Comparison of ENCODE assay signal across 32 mouse cellular contexts in the genomic region with DNA sequence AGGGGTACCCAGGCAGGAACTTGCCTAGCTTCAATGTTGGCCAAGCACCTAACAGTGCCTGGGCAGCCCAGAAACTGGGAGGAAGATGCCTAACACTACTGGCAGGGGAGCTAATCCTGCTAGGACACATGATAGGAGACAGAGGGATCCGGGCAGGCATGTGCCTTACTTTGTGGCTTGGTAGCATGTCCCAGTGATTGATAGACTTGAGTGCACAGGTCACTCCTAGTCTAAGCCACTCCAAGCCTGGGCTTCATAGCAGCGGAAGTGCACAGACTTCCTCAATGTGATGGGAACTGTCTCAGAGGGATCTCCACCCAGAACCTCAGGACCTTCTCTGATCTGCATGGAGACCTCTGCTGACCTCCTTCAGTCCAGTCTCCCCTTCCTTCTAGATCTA. TPM values are rescaled to one million over a fixed set of nuclear protein-coding genes. Genes with fewer than 3 reads are reported as not detected.
DNase-seq lines count a peak whose midpoint lies in the region; ATAC-seq and TF ChIP-seq lines count a peak whose summit lies in the region.
"Had no signal": no experiment of that assay in that cellular context is flagged by ENCODE, and none has a peak within 500 bp of the region (broad histone marks: within the 10 kb centered on the region; RNA-seq: fewer than 3 reads in every experiment).

No protein-coding gene starts in this region.

- peak; percentile 29 for DNase-seq in adrenal gland, adult 2 months
- DNase-seq in adrenal gland, postnatal 4 days (ENCODE audit: low spot score in 2 of 2), result no peak
- DNase-seq in heart, adult 11 months, result peak; percentile 86
- DNase-seq in heart, adult 9 months (ENCODE audit: low spot score in 2 of 2), result no peak
- DNase-seq in kidney, postnatal 10 days, result peak; percentile 55
- no peak for DNase-seq in stomach, postnatal 0 days (ENCODE audit: low spot score)
- DNase-seq in layer of hippocampus, adult 18-20 months (ENCODE audit: low spot score in 2 of 2), result no peak
- DNase-seq: adrenal gland, adult 8-10 months; cerebellum, adult 11 months; cerebellum, adult 9-11 months; gastrocnemius, postnatal 10 days; heart, postnatal 36 days; lung, postnatal 36 days; right cerebral cortex, postnatal 4 days; thymus, adult 2 months; thymus, postnatal 4 days had no signal

- H3K4me3 ChIP-seq in stomach, postnatal 0 days (ENCODE audit: low read depth, low read length), result no peak overlapping the region
- no peak overlapping the region for H3K4me3 ChIP-seq in intestine, embryonic 15.5 days (replicated peaks)
- H3K4me3 ChIP-seq: embryonic facial prominence, embryonic 13.5 days; forebrain, embryonic 10.5 days; hindbrain, embryonic 12.5 days; layer of hippocampus, adult 2 months; left cerebral cortex, adult 2 months; limb, embryonic 12.5 days; lung, embryonic 15.5 days; midbrain, embryonic 12.5 days; neural tube, embryonic 13.5 days had no signal

- no peak for TF ChIP-seq EP300 in stomach, postnatal 0 days (optimal IDR thresholded peaks at IDR 0.05)

- no peaks in the 10 kb centered on the region for H3K36me3 ChIP-seq in stomach, postnatal 0 days (ENCODE audit: control insufficient read depth, insufficient read depth, low read length)
- H3K36me3 ChIP-seq in intestine, embryonic 15.5 days, result no peaks in the 10 kb centered on the region
- H3K36me3 ChIP-seq: embryonic facial prominence, embryonic 13.5 days; hindbrain, embryonic 12.5 days; limb, embryonic 12.5 days; lung, embryonic 15.5 days; midbrain, embryonic 12.5 days; neural tube, embryonic 13.5 days had no signal

- no peak overlapping the region for H3K9ac ChIP-seq in stomach, postnatal 0 days (ENCODE audit: low read length)
- H3K9ac ChIP-seq in intestine, embryonic 15.5 days, result no peak overlapping the region
- H3K9ac ChIP-seq: embryonic facial prominence, embryonic 13.5 days; hindbrain, embryonic 12.5 days; limb, embryonic 12.5 days; lung, embryonic 15.5 days; midbrain, embryonic 12.5 days; neural tube, embryonic 13.5 days had no signal

- TF ChIP-seq CTCF in stomach, postnatal 0 days (IDR thresholded peaks at IDR 0.05; ENCODE audit: low read depth), result no peak

- ATAC-seq in stomach, postnatal 0 days (ENCODE audit: low FRiP score, low TSS enrichment), result 0 out of 2 replicates have a peak, but pooled peaks have one; percentile 26
- no peak for ATAC-seq in intestine, embryonic 15.5 days
- ATAC-seq: activated CD4-positive, CD25-positive, alpha-beta regulatory T cell, adult 4 months; forebrain, embryonic 16.5 days; hindbrain, postnatal 0 days; intestine, postnatal 0 days had no signal

- no peak overlapping the region for H3K27ac ChIP-seq in stomach, postnatal 0 days (replicated peaks)
- no peak overlapping the region for H3K27ac ChIP-seq in intestine, embryonic 15.5 days
- H3K27ac ChIP-seq: embryonic facial prominence, embryonic 13.5 days; forebrain, embryonic 10.5 days; hindbrain, embryonic 12.5 days; hindbrain, postnatal 0 days; layer of hippocampus, adult 2 months; left cerebral cortex, adult 2 months; limb, embryonic 12.5 days; lung, embryonic 15.5 days; midbrain, embryonic 12.5 days; neural tube, embryonic 13.5 days had no signal

- H3K27me3 ChIP-seq in stomach, postnatal 0 days (ENCODE audit: control insufficient read depth, insufficient read depth, low read length), result no peaks in the 10 kb centered on the region
- no peaks in the 10 kb centered on the region for H3K27me3 ChIP-seq in intestine, embryonic 15.5 days (replicated peaks)
- H3K27me3 ChIP-seq: embryonic facial prominence, embryonic 13.5 days; hindbrain, embryonic 12.5 days; limb, embryonic 12.5 days; lung, embryonic 15.5 days; midbrain, embryonic 12.5 days; neural tube, embryonic 13.5 days had no signal

- H3K4me1 ChIP-seq in stomach, postnatal 0 days (replicated peaks; ENCODE audit: control insufficient read depth, insufficient read depth), result no peaks in the 10 kb centered on the region
- no peaks in the 10 kb centered on the region for H3K4me1 ChIP-seq in intestine, embryonic 15.5 days (replicated peaks)
- H3K4me1 ChIP-seq: embryonic facial prominence, embryonic 13.5 days; hindbrain, embryonic 12.5 days; limb, embryonic 12.5 days; lung, embryonic 15.5 days had no signal

- 36% methylated on average over 2 of the region's 2 CpGs for WGBS in stomach, postnatal 0 days
- 45% methylated on average over 2 of the region's 2 CpGs for WGBS in intestine, embryonic 15.5 days

- no peak overlapping the region for H3K4me2 ChIP-seq in stomach, postnatal 0 days (replicated peaks; ENCODE audit: low read depth)
- no peak overlapping the region for H3K4me2 ChIP-seq in intestine, embryonic 15.5 days (replicated peaks)
- H3K4me2 ChIP-seq: embryonic facial prominence, embryonic 13.5 days; heart, embryonic 11.5 days; hindbrain, embryonic 12.5 days; limb, embryonic 12.5 days; liver, embryonic 11.5 days; lung, embryonic 15.5 days; midbrain, embryonic 12.5 days; neural tube, embryonic 13.5 days had no signal

- no peaks in the 10 kb centered on the region for H3K9me3 ChIP-seq in stomach, postnatal 0 days (ENCODE audit: control insufficient read depth, low read length)
- H3K9me3 ChIP-seq in intestine, embryonic 15.5 days, result no peaks in the 10 kb centered on the region
- H3K9me3 ChIP-seq: embryonic facial prominence, embryonic 13.5 days; hindbrain, embryonic 12.5 days; limb, embryonic 12.5 days; lung, embryonic 15.5 days; midbrain, embryonic 12.5 days; neural tube, embryonic 13.5 days had no signal

RNA-seq across cellular contexts. Expression of gene S1pr3, which starts 26.7 kb away (rescaled TPM):
- total RNA-seq in adrenal gland, adult 2 months (2021), result 10 to 100 TPM; 13.3 to 24.5 TPM
- polyA plus RNA-seq in adrenal gland, adult 2 months (2012; rRNA removed), result 6.3 and 6.6 TPM in 2 replicates
- 10 to 100 TPM; 23.6 to 26.5 TPM for total RNA-seq in adrenal gland, postnatal 4 days (2021)
- polyA plus RNA-seq in stomach, postnatal 0 days (2015; fragmentation: Nextera tagmentation; extraction: Ambion mirVana), result 7.2 and 8.1 TPM in 2 replicates
- 42.3 and 46.6 TPM in 2 replicates for polyA plus RNA-seq in intestine, embryonic 15.5 days (2015; fragmentation: Nextera tagmentation; extraction: Ambion mirVana)
- total RNA-seq in layer of hippocampus, adult 18-20 months (2021), result 1 to 10 TPM; 4.8 to 6.2 TPM

Comparison
In these comparisons a context has a peak if more than half of its experiments do, and no peak if none do; other contexts are left out.
1. DNase-seq: peak in adrenal gland, adult 2 months (single experiment), heart, adult 11 months (single experiment) and kidney, postnatal 10 days (single experiment); none in adrenal gland, postnatal 4 days (0 of 2), heart, adult 9 months (0 of 2), stomach, postnatal 0 days (single experiment) and layer of hippocampus, adult 18-20 months (0 of 2).